Mouse (Mus musculus) c-Kit-positive CD71-positive TER-119-positive erythroid progenitor cells, embryonic 14.5 days (primary cell): ENCODE data around the gene Mab21l2.

ENCODE experiments used
- DNase-seq: peaks from one replicate; pipeline ENCODE4 v3.0.0-alpha.2; 2013; ENCODE audit warnings: low spot score

Gene Mab21l2

DNA sequence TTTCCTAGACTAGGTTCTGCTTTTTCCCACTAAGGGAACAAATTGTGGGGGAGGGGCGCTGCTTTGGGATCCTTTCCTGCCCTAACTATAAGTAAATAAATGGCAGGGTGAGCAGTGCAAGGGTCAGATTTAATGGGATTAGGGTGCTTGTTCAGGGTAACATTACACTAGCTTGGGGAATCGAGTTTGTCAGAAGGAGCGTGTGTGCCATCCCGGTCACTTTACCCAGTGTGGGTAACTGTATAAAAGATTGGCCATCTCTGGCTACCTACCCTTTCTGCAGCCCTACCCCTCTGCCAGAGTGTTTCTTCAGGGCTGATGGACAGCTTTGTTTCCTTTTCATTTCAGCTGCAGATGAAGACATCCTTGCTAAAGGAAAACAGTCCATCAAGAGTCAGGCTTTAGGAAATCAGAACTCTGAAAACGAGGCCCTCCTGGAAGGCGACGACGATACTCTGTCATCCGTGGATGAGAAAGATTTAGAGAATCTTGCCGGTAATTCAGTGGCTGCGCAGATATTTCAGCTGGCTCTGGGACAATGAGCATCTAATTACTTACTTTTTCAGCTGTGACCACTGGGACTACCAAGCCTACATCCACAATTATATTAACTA, 8.8 kb downstream of the Mab21l2 start:
- no peak for DNase-seq

DNA sequence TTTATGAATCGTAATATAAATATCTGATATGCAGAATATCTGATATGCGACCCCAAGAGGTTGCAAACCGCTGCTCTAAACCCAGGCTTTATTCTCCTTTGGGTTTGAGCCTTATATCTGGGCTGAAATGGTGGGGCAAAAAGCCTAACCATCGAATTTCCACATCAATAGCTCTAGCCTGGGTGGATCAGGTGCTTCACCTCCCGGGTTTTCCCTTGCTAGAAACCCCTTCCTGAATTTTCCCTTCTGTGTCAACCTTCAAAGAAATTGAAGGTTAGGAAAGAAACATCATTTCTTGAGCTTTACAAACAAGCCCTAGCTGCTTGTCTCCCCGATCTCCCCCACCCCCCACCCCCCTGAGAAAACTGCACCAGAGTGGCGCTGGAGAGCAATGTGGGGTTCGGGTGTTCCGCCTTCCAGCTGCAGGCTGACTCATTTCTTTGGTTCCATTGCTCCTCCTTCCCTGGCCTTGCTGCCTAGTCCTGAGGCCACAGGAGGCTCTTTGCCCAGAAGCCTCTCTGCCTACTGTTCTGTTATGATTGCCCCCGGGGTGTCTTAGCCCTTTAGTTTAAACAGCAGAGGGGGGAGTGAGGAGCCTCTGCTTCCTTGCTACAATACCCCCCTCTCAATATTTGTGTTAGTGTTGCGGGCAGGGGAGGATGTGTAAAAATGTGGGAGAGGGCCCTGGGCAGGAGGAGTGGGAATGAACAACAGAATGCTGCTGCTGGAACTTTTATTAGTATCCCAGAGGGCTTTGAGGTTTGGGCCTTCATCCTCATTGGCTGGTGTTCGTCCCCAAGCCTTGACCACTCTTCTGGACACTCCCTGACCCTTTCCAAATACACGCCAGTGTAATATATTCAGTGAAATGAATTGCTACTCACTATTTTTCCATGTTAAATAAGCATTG, 9.5 kb downstream of the Mab21l2 start:
- no peak for DNase-seq

DNA sequence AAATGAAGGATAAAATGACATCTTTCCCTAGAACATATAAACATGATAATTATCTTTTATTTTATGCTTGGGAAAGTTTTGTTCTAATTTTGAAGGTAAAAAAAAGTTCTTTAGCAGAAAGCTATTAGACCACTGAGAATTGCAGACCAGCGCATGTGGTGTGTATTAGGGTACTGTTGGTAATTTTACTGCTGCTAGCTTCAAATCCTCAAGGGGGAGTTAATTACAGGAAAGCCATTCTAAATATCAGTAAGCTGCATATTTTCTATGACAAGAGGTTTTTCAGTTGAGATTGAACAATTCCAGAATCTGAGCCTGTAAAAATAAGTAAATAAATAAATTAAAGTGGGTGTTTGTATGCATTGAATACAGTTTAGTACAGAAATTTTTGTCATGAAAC, 11.7 kb downstream of the Mab21l2 start:
- no peak for DNase-seq

DNA sequence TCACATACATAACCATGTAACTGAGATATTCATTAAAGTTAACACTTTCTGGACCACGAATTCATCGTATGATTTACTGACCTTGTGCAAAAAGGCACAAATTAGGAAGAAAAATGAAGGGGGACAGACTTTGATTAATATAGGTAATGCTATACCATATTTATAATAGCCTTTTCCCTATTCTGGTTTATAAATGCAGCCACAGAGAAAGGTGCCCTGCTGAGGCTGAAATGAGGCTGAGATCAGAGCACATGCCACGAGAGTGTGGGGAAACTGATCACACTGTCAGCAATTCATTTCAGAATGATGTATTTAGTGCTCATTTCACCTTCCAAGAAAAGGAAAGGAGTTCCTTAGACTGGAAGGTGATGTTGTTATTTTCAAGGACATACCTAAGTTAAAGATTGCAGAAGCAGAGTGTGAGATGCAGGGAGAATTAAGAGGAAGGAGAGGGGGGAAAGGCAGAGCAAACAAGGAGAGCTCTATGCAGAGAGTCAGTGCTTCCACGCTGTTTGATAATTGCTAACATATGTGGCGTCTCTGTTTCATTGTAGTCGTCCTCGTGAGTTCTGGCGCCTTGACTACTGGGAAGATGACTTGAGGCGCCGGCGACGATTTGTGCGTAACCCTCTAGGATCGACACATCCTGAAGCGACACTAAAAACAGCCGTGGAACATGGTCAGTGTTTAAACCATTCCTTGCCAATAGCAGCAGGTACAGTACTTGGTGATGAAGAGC, 16.7 kb downstream of the Mab21l2 start:
- DNase-seq: no peak

DNA sequence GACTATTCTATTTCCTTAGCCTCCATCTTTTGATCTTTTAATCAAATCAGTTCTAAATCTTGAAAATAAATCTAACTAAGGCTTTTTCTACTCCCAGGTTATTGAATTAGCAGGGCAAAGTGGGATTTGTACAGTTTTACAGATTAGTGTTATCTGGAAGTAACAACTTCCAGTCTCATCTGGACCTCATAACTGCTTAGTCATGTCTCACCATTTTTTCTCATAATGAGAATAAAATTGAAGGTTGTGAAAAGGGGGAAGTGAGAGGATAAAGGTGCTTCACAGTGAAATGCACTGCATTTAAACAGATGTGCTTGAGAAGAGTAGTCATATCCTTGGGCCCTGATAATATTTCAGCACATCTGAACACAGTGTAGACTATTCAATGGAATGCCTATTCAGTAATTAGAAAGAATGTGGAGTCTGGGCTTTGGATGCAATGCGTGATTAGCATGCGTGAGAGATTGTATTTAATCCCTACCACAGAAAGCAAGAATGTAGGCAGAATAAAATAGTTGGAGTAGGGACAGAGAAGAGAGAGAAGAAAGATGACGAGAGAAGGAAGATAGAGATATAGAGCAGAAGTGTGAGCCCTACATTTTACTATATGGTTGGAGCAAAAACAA, 25.4 kb downstream of the Mab21l2 start:
- no peak for DNase-seq

DNA sequence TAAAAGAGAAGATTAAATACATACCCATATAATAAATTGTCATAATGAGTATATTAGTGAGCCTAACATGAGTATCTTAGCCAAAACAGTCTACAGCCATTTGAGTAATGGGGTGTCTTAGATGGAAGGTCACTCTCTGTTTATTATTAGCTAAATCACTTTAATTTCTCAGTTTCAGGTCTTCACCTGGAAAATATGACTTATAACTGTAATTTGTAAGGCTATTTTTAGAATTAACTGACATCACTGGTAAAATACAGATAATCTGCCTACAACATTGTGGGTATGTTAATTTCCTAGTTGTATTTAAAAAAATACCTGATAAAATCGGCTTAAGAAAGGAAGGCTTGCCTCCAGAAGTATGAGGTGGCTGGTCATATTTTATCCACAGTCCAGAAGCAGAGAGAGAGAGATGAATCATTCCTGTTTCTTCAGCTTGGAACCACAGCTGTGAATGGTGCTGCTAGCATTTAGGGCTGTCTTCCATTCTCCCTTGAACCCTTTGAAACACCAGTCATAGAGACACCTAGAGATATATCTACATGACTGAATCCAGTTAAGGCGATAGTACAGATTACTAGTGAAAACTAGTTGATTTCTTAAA, 29.8 kb downstream of the Mab21l2 start:
- no peak for DNase-seq

DNA sequence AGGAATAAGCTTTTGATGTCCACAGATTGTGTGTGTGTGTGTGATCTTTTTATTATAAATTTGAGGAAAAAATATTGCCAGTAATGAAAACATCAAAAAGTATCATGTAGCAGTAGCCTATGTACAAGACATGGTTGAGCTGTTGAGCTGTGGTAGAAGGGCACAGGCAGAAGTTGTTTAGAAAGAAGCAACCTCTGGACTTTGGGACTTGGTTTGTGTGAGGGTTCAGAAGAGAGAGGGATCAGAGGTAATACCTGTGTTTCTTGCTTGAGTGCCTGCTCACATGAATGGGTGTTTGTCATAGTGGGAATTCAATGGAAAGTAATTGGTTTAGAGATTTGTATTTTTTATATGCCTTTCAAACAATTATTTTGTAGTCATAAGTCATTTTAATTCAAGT, 47.8 kb downstream of the Mab21l2 start:
- DNase-seq: no peak
